Mouse (Mus musculus): ENCODE data around the gene Neo1. TPM values are rescaled to one million over a fixed set of nuclear protein-coding genes. Genes with fewer than 3 reads are reported as not detected.
A peak's percentile ranks its signal among the peaks of the same experiment; 100 is the strongest.

Gene Neo1
- polyA plus RNA-seq, 1 experiment from 2014 or later, result 5.3 TPM

GRCm38 (mm10) chr9:58876946-58877625 is 159.2 kb downstream of the Neo1 start:
- Histone ChIP-seq H3K9me3 (replicated peaks) (no peaks in the 10 kb centered on the region), H3K4me2 (no peak overlapping the region), H3K9ac (no peak overlapping the region), H3K27ac (no peak overlapping the region), H3K4me3 (no peak overlapping the region), H3K4me1 (no peaks in the 10 kb centered on the region), H3K36me3 (no peaks in the 10 kb centered on the region), H3K27me3 (replicated peaks) (no peaks in the 10 kb centered on the region)
- WGBS (ENCODE audit: insufficient replicate concordance), result 64% methylated on average over 6 of the region's 6 CpGs
- no peak for ATAC-seq

- ATAC-seq, result no peak
- no peak overlapping the region for H3K27ac ChIP-seq
- no peaks in the 10 kb centered on the region for H3K27me3 ChIP-seq (replicated peaks)
- WGBS (ENCODE audit: insufficient replicate concordance), result 72% methylated on average over 6 of the region's 6 CpGs
- no peak overlapping the region for H3K4me2 ChIP-seq
- H3K4me3 ChIP-seq, result no peak overlapping the region
- H3K9me3 ChIP-seq (replicated peaks), result no peaks in the 10 kb centered on the region
- no peaks in the 10 kb centered on the region for H3K36me3 ChIP-seq
- no peaks in the 10 kb centered on the region for H3K4me1 ChIP-seq
- no peak overlapping the region for H3K9ac ChIP-seq
Observed at GRCm38 (mm10) chr9:58875439-58875838, 160.8 kb downstream of the Neo1 start.

GRCm38 (mm10) chr9:58874354-58874753 is 161.9 kb downstream of the Neo1 start:
- H3K27me3 ChIP-seq (replicated peaks), result no peaks in the 10 kb centered on the region
- H3K9me3 ChIP-seq (replicated peaks), result no peaks in the 10 kb centered on the region
- no peak for ATAC-seq
- no peaks in the 10 kb centered on the region for H3K36me3 ChIP-seq
- H3K9ac ChIP-seq, result no peak overlapping the region
- H3K4me2 ChIP-seq, result no peak overlapping the region
- H3K4me1 ChIP-seq, result no peaks in the 10 kb centered on the region
- 56% methylated on average over 4 of the region's 4 CpGs for WGBS (ENCODE audit: insufficient replicate concordance)
- H3K27ac ChIP-seq, result no peak overlapping the region
- H3K4me3 ChIP-seq, result no peak overlapping the region

GRCm38 (mm10) chr9:58873541-58874324 is 162.5 kb downstream of the Neo1 start:
- WGBS (ENCODE audit: insufficient replicate concordance), result 27% methylated on average over 10 of the region's 10 CpGs
- H3K9me3 ChIP-seq (replicated peaks), result no peaks in the 10 kb centered on the region
- H3K4me3 ChIP-seq, result no peak overlapping the region

GRCm38 (mm10) chr9:58871141-58871540 is 165.1 kb downstream of the Neo1 start:
- no peak overlapping the region for H3K27ac ChIP-seq
- no peak overlapping the region for H3K4me2 ChIP-seq
- no peak for ATAC-seq
- 44% methylated on average over 10 of the region's 10 CpGs for WGBS (ENCODE audit: insufficient replicate concordance)
- no peak overlapping the region for H3K9ac ChIP-seq
- H3K27me3 ChIP-seq (replicated peaks), result no peaks in the 10 kb centered on the region
- no peaks in the 10 kb centered on the region for H3K4me1 ChIP-seq
- no peaks in the 10 kb centered on the region for H3K36me3 ChIP-seq
- H3K4me3 ChIP-seq, result no peak overlapping the region
- H3K9me3 ChIP-seq (replicated peaks), result no peaks in the 10 kb centered on the region

More at GRCm38 (mm10) chr9:58873541-58874324, 162.5 kb downstream of the Neo1 start:
- H3K4me1 ChIP-seq, result no peaks in the 10 kb centered on the region
- H3K27me3 ChIP-seq (replicated peaks), result no peaks in the 10 kb centered on the region
- ATAC-seq, result no peak
- no peak overlapping the region for H3K4me2 ChIP-seq
- no peak overlapping the region for H3K9ac ChIP-seq
- no peak overlapping the region for H3K27ac ChIP-seq
- no peaks in the 10 kb centered on the region for H3K36me3 ChIP-seq

GRCm38 (mm10) chr9:58863826-58864225 is 172.4 kb downstream of the Neo1 start:
- no peaks in the 10 kb centered on the region for H3K36me3 ChIP-seq
- no peak for ATAC-seq
- no peaks in the 10 kb centered on the region for H3K9me3 ChIP-seq (replicated peaks)
- peaks cover 26% of the 10 kb centered on the region for H3K27me3 ChIP-seq (replicated peaks)
- H3K9ac ChIP-seq, result no peak overlapping the region
- WGBS (ENCODE audit: insufficient replicate concordance), result 41% methylated on average over 7 of the region's 7 CpGs
- H3K4me3 ChIP-seq, result no peak overlapping the region
- H3K27ac ChIP-seq, result no peak overlapping the region
- H3K4me1 ChIP-seq, result no peaks in the 10 kb centered on the region
- H3K4me2 ChIP-seq, result no peak overlapping the region

GRCm38 (mm10) chr9:58859080-58859635 is 177.1 kb downstream of the Neo1 start:
- ATAC-seq, result no peak; the same call in 1 of the 2 replicates
- WGBS (ENCODE audit: insufficient replicate concordance), result 19% methylated on average over 30 of the region's 30 CpGs
- Histone ChIP-seq H3K4me3 (no peak overlapping the region), H3K27ac (no peak overlapping the region), H3K36me3 (no peaks in the 10 kb centered on the region), H3K27me3 (replicated peaks) (peaks cover 39% of the 10 kb centered on the region), H3K9ac (no peak overlapping the region), H3K9me3 (replicated peaks) (no peaks in the 10 kb centered on the region), H3K4me1 (no peaks in the 10 kb centered on the region), H3K4me2 (peak overlapping the region; percentile 41)

- Histone ChIP-seq H3K9me3 (replicated peaks) (no peaks in the 10 kb centered on the region), H3K36me3 (no peaks in the 10 kb centered on the region), H3K9ac (no peak overlapping the region), H3K4me2 (no peak overlapping the region), H3K27ac (no peak overlapping the region), H3K4me1 (no peaks in the 10 kb centered on the region), H3K4me3 (no peak overlapping the region), H3K27me3 (replicated peaks) (peaks cover 25% of the 10 kb centered on the region)
- ATAC-seq, result no peak
- WGBS (ENCODE audit: insufficient replicate concordance), result 41% methylated on average over 3 of the region's 3 CpGs
Observed at GRCm38 (mm10) chr9:58854931-58855330, 181.3 kb downstream of the Neo1 start.

GRCm38 (mm10) chr9:58849576-58850315 is 186.5 kb downstream of the Neo1 start:
- Histone ChIP-seq H3K36me3 (no peaks in the 10 kb centered on the region), H3K27ac (no peak overlapping the region), H3K4me3 (no peak overlapping the region), H3K4me2 (no peak overlapping the region), H3K4me1 (peaks cover 16% of the 10 kb centered on the region), H3K27me3 (replicated peaks) (no peaks in the 10 kb centered on the region), H3K9ac (no peak overlapping the region), H3K9me3 (replicated peaks) (no peaks in the 10 kb centered on the region)
- no peak for ATAC-seq
- WGBS (ENCODE audit: insufficient replicate concordance), result 66% methylated on average over 13 of the region's 13 CpGs

- Histone ChIP-seq H3K36me3 (no peaks in the 10 kb centered on the region), H3K4me2 (peak overlapping the region; percentile 13; the same call in 1 of the 2 replicates), H3K9me3 (replicated peaks) (no peaks in the 10 kb centered on the region), H3K27me3 (replicated peaks) (no peaks in the 10 kb centered on the region), H3K4me3 (no peak overlapping the region), H3K9ac (no peak overlapping the region), H3K27ac (no peak overlapping the region), H3K4me1 (peaks cover 16% of the 10 kb centered on the region)
- WGBS (ENCODE audit: insufficient replicate concordance), result 45% methylated on average over 7 of the region's 7 CpGs
- ATAC-seq, result no peak
Observed at GRCm38 (mm10) chr9:58847676-58848075, 188.6 kb downstream of the Neo1 start.

GRCm38 (mm10) chr9:58847008-58847407 is 189.2 kb downstream of the Neo1 start:
- 6% methylated on average over 3 of the region's 3 CpGs for WGBS (ENCODE audit: insufficient replicate concordance)
- no peaks in the 10 kb centered on the region for H3K36me3 ChIP-seq
- no peak overlapping the region for H3K9ac ChIP-seq
- H3K27me3 ChIP-seq (replicated peaks), result no peaks in the 10 kb centered on the region
- peak overlapping the region; percentile 13; the same call in 1 of the 2 replicates for H3K4me2 ChIP-seq
- H3K4me3 ChIP-seq, result no peak overlapping the region
- peaks cover 16% of the 10 kb centered on the region for H3K4me1 ChIP-seq
- no peak overlapping the region for H3K27ac ChIP-seq
- no peak for ATAC-seq
- H3K9me3 ChIP-seq (replicated peaks), result no peaks in the 10 kb centered on the region
